Mouse (Mus musculus): ENCODE measurements at regions not wholly inside any gene's neighbourhood (a gene's known extent, or its start where the extent isn't known, plus 50 kb on each side); places are given as distances from the start of the nearest gene placed in this dataset.

- TF ChIP-seq CTCF (IDR thresholded peaks at IDR 0.05; ENCODE audit: low read depth) (no peak), EP300 (IDR thresholded peaks at IDR 0.05; ENCODE audit: low read depth) (no peak)
Measured at GRCm38 (mm10) chr10:70788814-70789452, 133.2 kb upstream of the Phyhipl start.
